Comparison of ENCODE assay signal across 8 mouse cellular contexts in genomic region chr4:95278714-95279095, GRCm38 (mm10).
A peak's percentile ranks its signal among the peaks of the same experiment; 100 is the strongest.
DNase-seq lines count a peak whose midpoint lies in the region; ATAC-seq and TF ChIP-seq lines count a peak whose summit lies in the region.

No protein-coding gene starts in this region.

- peaks cover 2% of the 10 kb centered on the region; the same call in 1 of the 2 replicates for H3K36me3 ChIP-seq in heart, adult 2 months (ENCODE audit: control insufficient read depth, insufficient read depth, low read length)
- no peaks in the 10 kb centered on the region for H3K36me3 ChIP-seq in heart, postnatal 0 days (replicated peaks; ENCODE audit: control insufficient read depth, insufficient read depth, low read length)
- H3K36me3 ChIP-seq in limb, embryonic 14.5 days (ENCODE audit: control insufficient read depth, insufficient read depth, low read length): no peaks in the 10 kb centered on the region
- H3K36me3 ChIP-seq in stomach, postnatal 0 days (ENCODE audit: control insufficient read depth, insufficient read depth, low read length): no peaks in the 10 kb centered on the region
- no peaks in the 10 kb centered on the region for H3K36me3 ChIP-seq in liver, embryonic 12.5 days

- H3K27me3 ChIP-seq in heart, adult 2 months (ENCODE audit: control insufficient read depth, insufficient read depth, low read length): no peaks in the 10 kb centered on the region
- no peaks in the 10 kb centered on the region for H3K27me3 ChIP-seq in heart, postnatal 0 days (ENCODE audit: control insufficient read depth, insufficient read depth, low read length)
- H3K27me3 ChIP-seq in limb, embryonic 14.5 days (ENCODE audit: control insufficient read depth, insufficient read depth, low read length): no peaks in the 10 kb centered on the region
- no peaks in the 10 kb centered on the region for H3K27me3 ChIP-seq in stomach, postnatal 0 days (ENCODE audit: control insufficient read depth, insufficient read depth, low read length)
- H3K27me3 ChIP-seq in liver, embryonic 12.5 days (replicated peaks): no peaks in the 10 kb centered on the region

- no peak for TF ChIP-seq POLR2A in heart, adult 2 months (IDR thresholded peaks at IDR 0.05; ENCODE audit: insufficient read depth, low read depth, low read length)
- TF ChIP-seq POLR2A in limb, embryonic 14.5 days (IDR thresholded peaks at IDR 0.05; ENCODE audit: borderline replicate concordance, extremely low read depth, insufficient read depth, insufficient read length): no peak

- no peak for TF ChIP-seq CTCF in heart, adult 2 months (IDR thresholded peaks at IDR 0.05)
- no peak for TF ChIP-seq CTCF in heart, postnatal 0 days (IDR thresholded peaks at IDR 0.05; ENCODE audit: low read depth)
- no peak for TF ChIP-seq CTCF in stomach, postnatal 0 days (IDR thresholded peaks at IDR 0.05; ENCODE audit: low read depth)

- H3K9me3 ChIP-seq in heart, postnatal 0 days (replicated peaks; ENCODE audit: control insufficient read depth, low read length): no peaks in the 10 kb centered on the region
- no peaks in the 10 kb centered on the region for H3K9me3 ChIP-seq in limb, embryonic 14.5 days (ENCODE audit: control insufficient read depth, low read length)
- no peaks in the 10 kb centered on the region for H3K9me3 ChIP-seq in stomach, postnatal 0 days (ENCODE audit: control insufficient read depth, low read length)
- no peaks in the 10 kb centered on the region for H3K9me3 ChIP-seq in liver, embryonic 12.5 days (replicated peaks)

- 0 out of 2 replicates have a peak overlapping the region, but pooled peaks have one; percentile 15 for H3K27ac ChIP-seq in heart, adult 2 months
- H3K27ac ChIP-seq in heart, postnatal 0 days (ENCODE audit: low read depth): peak overlapping the region; percentile 18; the same call in 1 of the 2 replicates
- H3K27ac ChIP-seq in limb, embryonic 14.5 days (replicated peaks; ENCODE audit: low read depth, low read length): peak overlapping the region; percentile 77
- H3K27ac ChIP-seq in stomach, postnatal 0 days (replicated peaks): peak overlapping the region; percentile 83
- no peak overlapping the region for H3K27ac ChIP-seq in liver, embryonic 12.5 days

- ATAC-seq in heart, postnatal 0 days (ENCODE audit: insufficient read depth, low read depth): no peak
- peak; percentile 80 for ATAC-seq in limb, embryonic 14.5 days (ENCODE audit: low FRiP score, low read depth)
- peak; percentile 60; the same call in 1 of the 2 replicates for ATAC-seq in stomach, postnatal 0 days (ENCODE audit: low FRiP score, low TSS enrichment)
- ATAC-seq in liver, embryonic 12.5 days: no peak

- no peaks in the 10 kb centered on the region; the same call in 1 of the 2 replicates for H3K4me1 ChIP-seq in heart, adult 2 months (ENCODE audit: control insufficient read depth, insufficient read depth, low read length)
- peaks cover 13% of the 10 kb centered on the region for H3K4me1 ChIP-seq in heart, postnatal 0 days (ENCODE audit: control insufficient read depth, insufficient read depth)
- H3K4me1 ChIP-seq in limb, embryonic 14.5 days (ENCODE audit: control insufficient read depth, insufficient read depth, low read length): peaks cover 24% of the 10 kb centered on the region
- peaks cover 6% of the 10 kb centered on the region; the same call in 1 of the 2 replicates for H3K4me1 ChIP-seq in stomach, postnatal 0 days (replicated peaks; ENCODE audit: control insufficient read depth, insufficient read depth)
- peaks cover 10% of the 10 kb centered on the region for H3K4me1 ChIP-seq in liver, embryonic 12.5 days

- 59% methylated on average over 13 of the region's 13 CpGs for WGBS in heart, adult 2 months
- WGBS in heart, postnatal 0 days: 55% methylated on average over 13 of the region's 13 CpGs
- WGBS in limb, embryonic 14.5 days: 4% methylated on average over 13 of the region's 13 CpGs
- 15% methylated on average over 13 of the region's 13 CpGs for WGBS in stomach, postnatal 0 days
- 58% methylated on average over 13 of the region's 13 CpGs for WGBS in liver, embryonic 12.5 days (ENCODE audit: insufficient replicate concordance)

- H3K79me2 ChIP-seq in heart, adult 2 months (replicated peaks; ENCODE audit: control insufficient read depth, insufficient read depth, low read length): no peaks in the 10 kb centered on the region

- no peak overlapping the region for H3K9ac ChIP-seq in heart, adult 2 months (ENCODE audit: low read depth, low read length)
- no peak overlapping the region for H3K9ac ChIP-seq in heart, postnatal 0 days (replicated peaks; ENCODE audit: low read depth, low read length)
- H3K9ac ChIP-seq in limb, embryonic 14.5 days (ENCODE audit: low read depth, low read length, severe bottlenecking): peak overlapping the region; percentile 40
- peak overlapping the region; percentile 23; the same call in 1 of the 2 replicates for H3K9ac ChIP-seq in stomach, postnatal 0 days (ENCODE audit: low read length)
- no peak overlapping the region for H3K9ac ChIP-seq in liver, embryonic 12.5 days

- peak in 1 of 2 experiments; percentile 15 for DNase-seq in heart, adult 2 months
- DNase-seq in heart, adult 8-10 months (ENCODE audit: low spot score): no peak
- peak; percentile 24 for DNase-seq in heart, postnatal 0 days (ENCODE audit: low spot score)
- DNase-seq in limb, embryonic 14.5 days (ENCODE audit: low spot score): peak; percentile 83
- DNase-seq in stomach, postnatal 0 days (ENCODE audit: low spot score): peak; percentile 32
- no peak for DNase-seq in thymus, postnatal 25 days
- DNase-seq in spleen, adult 18-20 months: no peak

- intact Hi-C loops in heart, adult 2 months (cut with DNase I): no loop called here

- no peak overlapping the region for H3K4me2 ChIP-seq in heart, postnatal 0 days (ENCODE audit: low read depth, low read length)
- peak overlapping the region; percentile 33 for H3K4me2 ChIP-seq in limb, embryonic 14.5 days (replicated peaks; ENCODE audit: low read depth, low read length, severe bottlenecking)
- peak overlapping the region; percentile 26; the same call in 1 of the 2 replicates for H3K4me2 ChIP-seq in stomach, postnatal 0 days (replicated peaks; ENCODE audit: low read depth)
- H3K4me2 ChIP-seq in liver, embryonic 12.5 days: no peak overlapping the region

- TF ChIP-seq EP300 in heart, adult 2 months (IDR thresholded peaks at IDR 0.05; ENCODE audit: insufficient read depth, low read depth, low read length): no peak
- TF ChIP-seq EP300 in heart, postnatal 0 days (IDR thresholded peaks at IDR 0.05; ENCODE audit: low read depth): no peak
- no peak for TF ChIP-seq EP300 in stomach, postnatal 0 days (optimal IDR thresholded peaks at IDR 0.05)

- H3K4me3 ChIP-seq in heart, adult 2 months: no peak overlapping the region
- H3K4me3 ChIP-seq in heart, postnatal 0 days (ENCODE audit: low read depth, low read length): no peak overlapping the region
- H3K4me3 ChIP-seq in limb, embryonic 14.5 days (replicated peaks; ENCODE audit: low read length): no peak overlapping the region
- H3K4me3 ChIP-seq in stomach, postnatal 0 days (ENCODE audit: low read depth, low read length): no peak overlapping the region
- H3K4me3 ChIP-seq in liver, embryonic 12.5 days: no peak overlapping the region

Comparison
In these comparisons a context has a peak if more than half of its experiments do, and no peak if none do; other contexts are left out.
1. DNase-seq: peak in heart, postnatal 0 days (single experiment), limb, embryonic 14.5 days (single experiment) and stomach, postnatal 0 days (single experiment); none in heart, adult 8-10 months (single experiment), thymus, postnatal 25 days (single experiment) and spleen, adult 18-20 months (0 of 2).
2. H3K9ac ChIP-seq: peak in limb, embryonic 14.5 days (single experiment) and stomach, postnatal 0 days (single experiment); none in heart, adult 2 months (single experiment), heart, postnatal 0 days (single experiment) and liver, embryonic 12.5 days (single experiment).
3. ATAC-seq: peak in limb, embryonic 14.5 days (single experiment) and stomach, postnatal 0 days (single experiment); none in heart, postnatal 0 days (single experiment) and liver, embryonic 12.5 days (single experiment).
4. H3K4me2 ChIP-seq: peak in limb, embryonic 14.5 days (single experiment) and stomach, postnatal 0 days (single experiment); none in heart, postnatal 0 days (single experiment) and liver, embryonic 12.5 days (single experiment).